Mouse (Mus musculus) liver, embryonic 13.5 days (tissue): ENCODE data around the gene H2afx. TPM values are rescaled to one million over a fixed set of nuclear protein-coding genes. Genes with fewer than 3 reads are reported as not detected.

Experiments
- ATAC-seq: fragments of 200-750 bp; cut with Nextera tagmentation; 2 replicates; pipeline ENCODE4 v1.8.0; 2017; ENCODE audit warnings: low read depth, mild to moderate bottlenecking, moderate number of reproducible peaks, moderate library complexity
- DNase-seq: peaks from one replicate; pipeline ENCODE4 v3.0.0; 2022
- H3K27ac ChIP-seq: fragments of 300-500 bp; sonication (generic); 2 replicates; pipeline ENCODE4 v1.5.1; 2015; ENCODE audit warnings: moderate library complexity, mild to moderate bottlenecking, inconsistent platforms
- H3K27me3 ChIP-seq: fragments of 300-500 bp; sonication (generic); 2 replicates; pipeline ENCODE4 v1.6.1; 2015; ENCODE audit warnings: mild to moderate bottlenecking, inconsistent platforms
- H3K36me3 ChIP-seq: fragments of 300-500 bp; sonication (generic); 2 replicates; pipeline ENCODE4 v1.6.1; 2015; ENCODE audit warnings: mild to moderate bottlenecking, inconsistent platforms
- H3K4me1 ChIP-seq: fragments of 300-500 bp; sonication (generic); replicated peaks from 2 replicates; pipeline ENCODE4 v1.6.1; 2015; ENCODE audit warnings: inconsistent platforms
- H3K4me2 ChIP-seq: fragments of 300-500 bp; sonication (generic); 2 replicates; pipeline ENCODE4 v1.6.1; 2015; ENCODE audit warnings: inconsistent platforms, mild to moderate bottlenecking, moderate library complexity
- H3K4me3 ChIP-seq: fragments of 300-500 bp; sonication (generic); replicated peaks from 2 replicates; pipeline ENCODE4 v1.5.1; 2015; ENCODE audit warnings: mild to moderate bottlenecking, inconsistent platforms
- H3K9ac ChIP-seq: fragments of 300-500 bp; sonication (generic); 2 replicates; pipeline ENCODE4 v1.6.1; 2015; ENCODE audit warnings: mild to moderate bottlenecking, inconsistent platforms
- H3K9me3 ChIP-seq: fragments of 300-500 bp; sonication (generic); replicated peaks from 2 replicates; pipeline ENCODE4 v1.6.1; 2016; ENCODE audit warnings: inconsistent platforms
- WGBS: fragments of 180-500 bp; shearing (Covaris S2); methylation state at CpG from one replicate; pipeline ENCODE4 v1.1.7; 2015; ENCODE audit not compliant: insufficient replicate concordance; 5-methylcytosine and 5-hydroxymethylcytosine counted together
- polyA plus RNA-seq: library from polyadenylated mRNA; unstranded; fragments of >200 nt; fragmentation: Nextera tagmentation; extraction: Ambion mirVana; gene quantifications from 2 replicates; pipeline ENCODE4 v1.2.1, GENCODE M21; 2015

Gene H2afx
- polyA plus RNA-seq, 1 experiment from 2014 or later = 210 TPM

- H3K36me3 ChIP-seq = peaks cover 59% of the 10 kb centered on the region
- peak overlapping the region; percentile 78 for H3K4me2 ChIP-seq
- no peaks in the 10 kb centered on the region for H3K27me3 ChIP-seq
- peak overlapping the region; percentile 97 for H3K9ac ChIP-seq
- ATAC-seq (peak; percentile 82), DNase-seq (peak; percentile 84)
- WGBS = 2% methylated on average over 6 of the region's 6 CpGs
- no peaks in the 10 kb centered on the region for H3K9me3 ChIP-seq
- peaks cover 37% of the 10 kb centered on the region for H3K4me1 ChIP-seq
- H3K4me3 ChIP-seq = peak overlapping the region; percentile 80
- peak overlapping the region; percentile 99 for H3K27ac ChIP-seq
Observed at GRCm38 (mm10) chr9:44343290-44343689, 8.8 kb downstream of the H2afx start.

GRCm38 (mm10) chr9:44343781-44344421 lies 9.4 kb downstream of the H2afx start, which contains the start of gene Hmbs:
Gene Hmbs (minus strand): TSS chr9:44344228.
- Histone ChIP-seq H3K27ac (peak within 1 kb of the TSS; percentile 99), H3K27me3 (no peaks in the 10 kb centered on the region), H3K9ac (peak within 1 kb of the TSS; percentile 97), H3K4me1 (peaks cover 35% of the 10 kb centered on the region), H3K9me3 (no peaks in the 10 kb centered on the region; the same call in 1 of the 2 replicates), H3K4me2 (peak within 1 kb of the TSS; percentile 78), H3K4me3 (peak within 1 kb of the TSS; percentile 80), H3K36me3 (peaks cover 59% of the 10 kb centered on the region)
- under 1% methylated on average over 39 of the region's 39 CpGs for WGBS
- ATAC-seq = peak; percentile 79
- peak; percentile 89 for DNase-seq

GRCm38 (mm10) chr9:44345570-44346433 lies 11.3 kb downstream of the H2afx start:
- H3K27ac ChIP-seq = peak overlapping the region; percentile 99; the same call in 1 of the 2 replicates
- peaks cover 56% of the 10 kb centered on the region for H3K36me3 ChIP-seq
- no peak overlapping the region for H3K4me2 ChIP-seq
- H3K9ac ChIP-seq = peak overlapping the region; percentile 97
- H3K4me3 ChIP-seq = no peak overlapping the region
- 82% methylated on average over 6 of the region's 6 CpGs for WGBS
- ATAC-seq = no peak
- no peaks in the 10 kb centered on the region for H3K27me3 ChIP-seq
- H3K4me1 ChIP-seq = peaks cover 25% of the 10 kb centered on the region
- H3K9me3 ChIP-seq = no peaks in the 10 kb centered on the region; the same call in 1 of the 2 replicates
- DNase-seq = no peak

GRCm38 (mm10) chr9:44347166-44347565 lies 12.7 kb downstream of the H2afx start:
- Histone ChIP-seq H3K9me3 (no peaks in the 10 kb centered on the region; the same call in 1 of the 2 replicates), H3K27me3 (no peaks in the 10 kb centered on the region), H3K27ac (no peak overlapping the region), H3K4me1 (peaks cover 25% of the 10 kb centered on the region), H3K9ac (no peak overlapping the region), H3K4me2 (no peak overlapping the region), H3K4me3 (no peak overlapping the region), H3K36me3 (peaks cover 60% of the 10 kb centered on the region)
- no peak for ATAC-seq
- no peak for DNase-seq
- WGBS = 87% methylated on average over 9 of the region's 9 CpGs

- Histone ChIP-seq H3K9me3 (no peaks in the 10 kb centered on the region; the same call in 1 of the 2 replicates), H3K4me3 (no peak overlapping the region), H3K27ac (no peak overlapping the region), H3K9ac (no peak overlapping the region), H3K27me3 (no peaks in the 10 kb centered on the region), H3K36me3 (peaks cover 65% of the 10 kb centered on the region), H3K4me1 (peaks cover 25% of the 10 kb centered on the region), H3K4me2 (no peak overlapping the region)
- WGBS = 80% methylated on average over 4 of the region's 4 CpGs
- DNase-seq (no peak), ATAC-seq (no peak)
Observed at GRCm38 (mm10) chr9:44347621-44348020, 13.1 kb downstream of the H2afx start.

GRCm38 (mm10) chr9:44348546-44348945 lies 14.1 kb downstream of the H2afx start:
- Histone ChIP-seq H3K9ac (no peak overlapping the region), H3K4me2 (no peak overlapping the region), H3K27me3 (no peaks in the 10 kb centered on the region), H3K4me3 (no peak overlapping the region), H3K36me3 (peaks cover 74% of the 10 kb centered on the region), H3K4me1 (peaks cover 21% of the 10 kb centered on the region), H3K9me3 (no peaks in the 10 kb centered on the region; the same call in 1 of the 2 replicates), H3K27ac (no peak overlapping the region; the same call in 1 of the 2 replicates)
- DNase-seq = no peak
- no peak for ATAC-seq
- WGBS = 89% methylated on average over 4 of the region's 4 CpGs

- H3K27ac ChIP-seq = no peak overlapping the region
- 83% methylated on average over 4 of the region's 4 CpGs for WGBS
- no peak overlapping the region; the same call in 1 of the 2 replicates for H3K9ac ChIP-seq
- H3K4me2 ChIP-seq = no peak overlapping the region
- H3K27me3 ChIP-seq = no peaks in the 10 kb centered on the region
- peaks cover 7% of the 10 kb centered on the region for H3K4me1 ChIP-seq
- H3K9me3 ChIP-seq = no peaks in the 10 kb centered on the region; the same call in 1 of the 2 replicates
- DNase-seq (no peak), ATAC-seq (no peak)
- H3K36me3 ChIP-seq = peaks cover 98% of the 10 kb centered on the region
- no peak overlapping the region for H3K4me3 ChIP-seq
Observed at GRCm38 (mm10) chr9:44351396-44351795, 16.9 kb downstream of the H2afx start.

GRCm38 (mm10) chr9:44352337-44352736 lies 17.8 kb downstream of the H2afx start:
- Histone ChIP-seq H3K9me3 (no peaks in the 10 kb centered on the region; the same call in 1 of the 2 replicates), H3K9ac (no peak overlapping the region), H3K4me2 (no peak overlapping the region), H3K27me3 (no peaks in the 10 kb centered on the region), H3K36me3 (peaks cover 96% of the 10 kb centered on the region), H3K4me1 (peaks cover 14% of the 10 kb centered on the region), H3K27ac (no peak overlapping the region), H3K4me3 (no peak overlapping the region)
- no peak for DNase-seq
- WGBS = 82% methylated on average over 10 of the region's 10 CpGs
- ATAC-seq = peak; percentile 72

GRCm38 (mm10) chr9:44353142-44353541 lies 18.6 kb downstream of the H2afx start:
- Histone ChIP-seq H3K4me1 (peaks cover 17% of the 10 kb centered on the region), H3K4me2 (no peak overlapping the region), H3K27me3 (no peaks in the 10 kb centered on the region), H3K9ac (peak overlapping the region; percentile 9; the same call in 1 of the 2 replicates), H3K9me3 (no peaks in the 10 kb centered on the region; the same call in 1 of the 2 replicates), H3K27ac (no peak overlapping the region), H3K4me3 (no peak overlapping the region), H3K36me3 (peaks cover 94% of the 10 kb centered on the region)
- DNase-seq (no peak), ATAC-seq (no peak)
- WGBS = 88% methylated on average over 6 of the region's 6 CpGs

GRCm38 (mm10) chr9:44357207-44357606 lies 22.7 kb downstream of the H2afx start:
- no peaks in the 10 kb centered on the region for H3K9me3 ChIP-seq
- H3K36me3 ChIP-seq = peaks cover 72% of the 10 kb centered on the region
- no peak overlapping the region for H3K4me3 ChIP-seq
- H3K4me1 ChIP-seq = peaks cover 27% of the 10 kb centered on the region
- H3K27ac ChIP-seq = no peak overlapping the region; the same call in 1 of the 2 replicates
- 67% methylated on average over 4 of the region's 4 CpGs for WGBS
- no peak for DNase-seq
- no peak for ATAC-seq
- H3K27me3 ChIP-seq = no peaks in the 10 kb centered on the region
- no peak overlapping the region for H3K4me2 ChIP-seq
- H3K9ac ChIP-seq = 0 out of 2 replicates have a peak overlapping the region, but pooled peaks have one; percentile 29
